Mouse (Mus musculus) testis, adult 10 weeks (tissue): Measurements from ENCODE around the gene Cdk18. TPM values are rescaled to one million over a fixed set of nuclear protein-coding genes. Genes with fewer than 3 reads are reported as not detected.

Source experiments
- polyA plus RNA-seq: library from polyadenylated mRNA; stranded (reverse); fragments of 350-450 nt; fragmentation: Illumina TruSeq; extraction: RNeasy Lipid Tissue Mini Kit (QIAGEN cat#74804); gene quantifications from one replicate; pipeline ENCODE4 v1.2.3, GENCODE M21; 2014; ENCODE audit warnings: low read depth, low replicate concordance

Cdk18 gene
- polyA plus RNA-seq = 1.2 TPM

DNA sequence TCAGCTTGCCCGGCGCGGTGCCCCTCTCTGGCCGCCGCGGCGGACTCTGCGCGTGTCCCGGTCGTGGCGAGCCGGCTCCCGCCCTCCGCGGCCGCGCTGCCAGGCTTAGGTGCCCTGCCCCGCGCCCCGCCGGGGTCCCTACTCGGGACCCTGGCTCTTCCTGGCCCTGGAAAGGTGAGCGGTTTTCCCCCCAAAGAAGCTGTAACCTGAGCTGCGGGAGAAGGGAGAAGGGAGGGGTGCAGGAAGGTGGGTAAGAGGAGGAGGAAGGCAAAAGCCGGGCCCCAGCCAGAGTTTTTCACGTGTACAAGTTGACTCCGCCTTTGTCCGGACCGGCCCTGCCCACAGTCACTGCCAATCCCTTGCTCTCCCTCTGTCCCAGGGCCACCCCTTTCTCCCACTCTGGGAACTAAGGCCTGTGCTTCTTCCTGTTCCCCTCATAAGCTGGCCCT lies at the start of gene Cdk18:
Cdk18 (minus strand) TSS at position 269 of the 449 bp plus-strand sequence.

DNA sequence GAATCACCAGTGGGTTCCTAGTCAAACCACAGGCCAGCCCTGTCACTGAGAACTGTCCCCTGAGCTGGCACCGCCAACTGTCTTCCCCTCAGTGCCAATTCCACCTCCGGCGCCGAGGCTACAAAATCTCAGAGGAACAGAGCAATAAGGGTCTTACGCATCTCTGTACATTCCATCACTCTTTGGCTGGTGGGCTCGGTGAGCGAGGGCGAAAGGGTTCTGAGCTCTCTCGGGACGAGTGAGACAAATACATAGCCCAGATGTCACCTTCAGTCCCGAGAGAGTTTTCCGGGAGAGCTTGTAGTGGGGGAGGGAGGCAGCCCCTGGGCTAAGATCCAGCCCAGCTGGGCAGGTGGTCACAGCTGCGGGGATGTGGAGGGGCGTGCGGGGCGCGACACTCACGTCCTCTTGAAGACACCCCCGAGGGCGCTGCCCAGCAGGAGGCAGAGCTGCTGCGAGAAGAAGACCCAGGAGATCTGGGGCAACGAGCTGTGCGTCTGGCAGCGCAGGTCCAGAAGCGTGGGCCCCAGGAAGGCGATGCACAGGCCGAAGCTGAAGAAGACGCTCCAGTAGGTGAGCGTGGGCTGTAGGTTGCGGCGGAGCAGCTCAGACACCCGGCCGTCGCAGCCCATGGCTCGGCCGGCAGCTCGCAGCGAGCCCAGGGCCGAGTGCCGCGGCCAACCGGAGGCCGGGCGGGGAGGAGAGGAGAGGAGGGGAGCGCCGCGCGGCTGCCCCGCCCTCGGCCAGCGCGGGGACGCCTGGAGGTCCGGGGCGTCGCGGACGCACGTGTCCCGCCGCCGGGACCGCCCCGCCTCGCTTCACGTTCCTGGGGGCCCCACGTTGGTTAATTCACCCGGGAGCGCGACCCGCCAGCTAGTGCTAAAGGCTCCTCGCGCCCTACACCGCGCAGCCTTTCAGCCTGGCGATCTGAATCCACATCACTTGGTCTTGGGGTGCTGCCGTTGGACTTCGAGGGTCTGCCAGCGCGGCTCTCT lies 71.9 kb downstream of the Cdk18 start, which contains the start of gene Mfsd4a:
Mfsd4a (minus strand) TSS at position 802 of the 995 bp plus-strand sequence.

Other genes with a start within 250 kb of the Cdk18 start
- gene Nucks1, start 229.2 kb downstream of the Cdk18 start, polyA plus RNA-seq = 28.9 TPM
- gene Slc45a3, start 176.7 kb downstream of the Cdk18 start, polyA plus RNA-seq = 1.4 TPM
- gene Elk4, start 132.1 kb downstream of the Cdk18 start, polyA plus RNA-seq = 4.8 TPM
- gene Mfsd4a, start 71.6 kb downstream of the Cdk18 start, polyA plus RNA-seq = 0.22 TPM
- gene Lemd1, start 51.7 kb upstream of the Cdk18 start, polyA plus RNA-seq = 90.8 TPM
- 0.11 TPM for gene AC124108.1, start 51.8 kb upstream of the Cdk18 start, polyA plus RNA-seq
- 0.78 TPM for gene Gm10188, start 90.1 kb upstream of the Cdk18 start, polyA plus RNA-seq
- 0.25 TPM for gene Klhdc8a, start 158.9 kb upstream of the Cdk18 start, polyA plus RNA-seq
- 1.8 TPM for gene Nuak2, start 176.4 kb upstream of the Cdk18 start, polyA plus RNA-seq